Mouse (Mus musculus): ENCODE measurements around the gene Npas1.

Npas1 gene

DNA sequence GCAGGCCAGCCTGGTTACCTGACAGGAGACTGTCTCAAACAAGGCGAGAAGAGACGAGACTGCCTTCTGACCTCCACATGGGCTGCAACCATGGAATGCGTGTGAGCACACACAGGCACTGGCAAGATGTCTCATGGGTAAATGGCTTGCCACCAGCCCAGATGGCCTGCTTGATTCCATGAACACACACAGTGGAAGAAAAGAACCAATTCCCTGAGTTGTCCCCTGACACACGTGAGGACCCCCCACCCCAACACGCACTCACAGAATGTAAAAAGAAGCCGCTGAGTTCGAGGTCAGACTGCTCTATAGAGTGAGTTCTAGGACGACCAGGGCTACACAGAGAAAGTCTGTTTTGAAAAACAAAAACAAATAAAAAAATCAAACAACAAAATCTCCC lies at the start of gene Npas1:
Gene Npas1 (minus strand): TSS at position 101 of the 400 bp plus-strand sequence.
- whole genome bisulfite sequencing, result 94% methylated on average over 8 of the region's 8 CpGs

DNA sequence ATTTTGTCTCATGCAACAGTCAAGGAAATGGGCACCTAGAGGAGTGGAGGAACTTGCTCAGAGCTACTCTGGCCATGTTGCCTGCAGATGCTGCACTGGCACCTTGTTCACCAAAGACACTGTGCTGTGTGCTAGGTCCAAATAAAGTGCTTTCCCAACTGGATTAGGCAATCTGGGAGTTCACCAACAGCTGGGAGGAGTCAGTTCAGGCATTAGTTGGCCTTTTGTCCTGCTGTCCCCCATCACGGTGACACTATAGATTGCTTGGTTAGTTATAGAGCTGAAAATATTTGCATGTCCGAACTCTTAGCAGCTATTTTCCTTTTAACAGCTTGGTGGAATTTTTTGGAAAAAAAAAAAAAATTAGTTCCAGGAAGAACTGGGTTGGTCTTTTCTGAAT lies 48.5 kb upstream of the Npas1 start:
- 77% methylated on average over 2 of the region's 2 CpGs for WGBS

DNA sequence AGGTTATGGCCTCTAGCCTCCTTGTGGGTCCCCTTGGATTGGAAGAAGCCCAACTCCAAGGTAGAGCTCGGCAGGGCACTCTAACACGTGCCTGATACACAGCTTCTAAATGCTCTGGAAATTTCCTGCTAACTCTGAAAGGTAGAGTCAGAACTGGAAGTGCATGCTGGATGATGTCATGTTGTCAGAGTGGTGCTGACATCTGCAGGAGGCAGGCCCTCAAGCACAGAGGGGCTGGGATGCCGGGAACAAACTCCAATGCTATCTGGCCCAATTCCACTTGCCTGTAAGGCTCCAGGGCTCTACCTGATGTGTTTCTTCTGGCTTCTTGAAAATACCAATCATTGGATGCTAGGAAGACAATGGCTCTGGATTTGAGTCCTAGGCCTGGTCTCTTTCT lies 47.9 kb upstream of the Npas1 start:
- WGBS, result 54% methylated on average over 3 of the region's 3 CpGs

DNA sequence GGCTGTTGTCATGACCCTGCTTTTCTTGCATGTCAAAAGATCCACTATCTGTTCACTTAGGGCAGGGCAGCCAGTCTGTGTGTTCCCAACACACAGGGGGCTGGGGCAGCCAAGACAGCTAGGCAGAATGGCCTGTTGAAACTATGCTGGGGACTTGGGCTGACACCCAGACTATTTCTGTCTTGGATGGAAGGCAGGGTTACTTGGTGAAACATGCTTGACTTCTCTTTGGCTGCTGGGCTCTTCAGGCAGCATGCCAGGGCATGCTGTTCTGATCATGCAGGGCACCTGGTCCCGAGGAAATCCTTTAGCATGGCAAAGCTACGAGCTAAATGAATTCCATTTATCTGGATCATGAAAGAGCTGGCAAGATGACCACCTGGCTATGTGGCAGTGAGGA lies 46.8 kb upstream of the Npas1 start:
- WGBS, result 36% methylated on average over 2 of the region's 2 CpGs

DNA sequence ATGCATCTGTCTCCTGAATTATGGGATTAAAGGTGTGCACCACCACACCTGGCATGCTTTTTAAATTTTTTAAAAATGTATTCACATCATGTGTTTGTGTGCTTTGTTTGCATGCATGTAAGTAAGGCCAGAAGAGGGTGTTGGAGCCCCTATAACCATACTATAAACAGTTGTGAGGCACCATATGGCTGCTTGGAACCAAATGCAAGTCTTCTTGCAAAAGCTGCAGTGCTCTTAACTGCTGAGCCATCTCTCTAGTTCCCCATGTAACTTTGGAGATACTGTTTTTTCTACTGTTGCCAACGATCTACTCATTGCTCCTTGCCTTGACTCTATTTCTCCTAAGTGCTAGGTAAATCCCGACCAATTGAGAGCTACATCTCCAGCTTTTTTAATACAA lies 41.8 kb upstream of the Npas1 start:
- 72% methylated on average over 2 of the region's 2 CpGs for WGBS

DNA sequence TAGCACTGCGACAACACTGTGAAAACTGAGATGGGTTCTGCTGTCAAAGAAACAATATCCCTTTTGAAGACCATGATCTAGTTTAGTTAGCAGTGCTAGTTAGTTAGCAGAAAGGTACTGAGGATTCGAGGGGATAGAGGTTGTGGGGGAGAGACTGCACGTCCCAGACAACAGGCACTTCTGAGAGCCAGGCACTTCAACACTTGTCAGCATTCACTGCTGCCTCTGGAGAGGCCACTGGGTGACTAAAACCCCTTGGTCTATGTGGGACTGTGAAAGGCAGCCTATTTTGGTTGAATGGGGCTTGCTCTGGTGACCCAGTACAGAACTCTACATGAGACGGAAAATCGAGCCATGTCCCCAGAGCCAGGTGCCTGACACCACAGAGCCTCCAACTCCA lies 39.7 kb upstream of the Npas1 start:
- 81% methylated on average over 5 of the region's 5 CpGs for WGBS

DNA sequence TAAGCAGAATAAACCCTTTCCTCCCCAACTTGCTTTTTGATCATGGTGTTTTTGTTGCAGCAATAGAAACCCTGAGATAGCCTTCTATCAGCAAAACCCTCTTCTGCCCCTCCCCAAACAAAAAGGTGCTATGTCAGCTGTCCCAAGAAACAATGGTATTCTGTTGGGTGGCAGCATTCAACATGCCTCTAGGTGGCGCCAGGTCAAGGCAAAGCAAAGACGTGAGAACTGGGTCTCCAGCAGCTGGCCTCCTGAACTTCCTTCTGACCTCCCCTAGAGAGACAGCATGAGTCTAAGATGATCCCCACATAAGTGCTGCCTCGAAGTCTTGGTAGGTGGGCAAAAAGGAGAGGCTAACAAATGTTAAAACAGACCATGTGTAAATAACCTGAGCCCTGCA lies 29.8 kb upstream of the Npas1 start:
- 22% methylated on average over 3 of the region's 3 CpGs for WGBS

DNA sequence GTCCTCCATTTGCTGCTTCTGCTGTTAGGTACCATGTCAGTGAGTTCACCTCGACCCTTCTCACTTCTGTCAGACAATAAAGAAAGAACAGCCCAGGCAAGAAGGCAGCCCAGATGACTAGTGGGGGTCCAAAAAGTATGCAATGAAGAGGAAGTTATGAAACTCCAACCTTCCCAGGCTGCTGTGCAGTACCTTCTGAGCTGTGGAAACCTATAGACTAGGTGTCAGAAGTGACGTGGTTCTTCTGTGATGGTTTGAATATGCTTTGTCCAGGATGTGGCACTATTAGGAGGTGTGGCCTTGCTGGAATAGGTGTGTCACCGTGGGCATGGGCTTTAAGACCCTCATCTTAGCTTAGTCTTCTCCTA lies 27.7 kb upstream of the Npas1 start:
- WGBS, result 88% methylated on average over 3 of the region's 3 CpGs

DNA sequence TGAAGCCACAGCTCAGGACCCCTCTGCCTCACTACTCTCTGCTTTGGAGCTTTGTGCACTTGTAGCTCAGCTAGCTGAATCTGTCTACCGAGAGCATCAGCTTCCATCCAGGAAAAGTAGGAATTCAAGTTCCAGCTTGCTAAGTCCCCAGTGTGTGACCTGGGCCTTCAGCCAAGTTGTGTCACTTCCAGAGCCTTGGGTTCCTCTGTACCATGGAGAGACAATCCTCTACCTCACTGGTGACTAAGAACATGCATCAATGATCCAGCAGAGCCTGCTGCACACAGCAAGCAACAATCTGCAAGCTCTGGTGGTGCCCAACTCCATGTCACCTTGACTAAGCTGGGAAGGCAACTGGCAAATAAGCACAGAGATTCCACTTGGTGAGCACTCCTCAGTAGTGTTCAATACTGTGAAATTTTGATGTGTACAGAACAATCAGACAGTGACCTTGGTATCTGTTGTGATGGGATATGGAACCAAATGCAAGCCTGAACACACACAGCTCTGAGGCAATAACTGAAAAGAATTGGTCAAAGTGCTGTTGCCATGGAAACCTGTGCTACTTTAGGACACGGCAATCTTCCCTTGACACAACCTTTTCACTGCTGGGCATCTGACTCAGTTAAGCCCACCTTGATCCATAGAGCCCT lies 27.2 kb upstream of the Npas1 start:
- WGBS, result 37% methylated on average over 2 of the region's 2 CpGs

DNA sequence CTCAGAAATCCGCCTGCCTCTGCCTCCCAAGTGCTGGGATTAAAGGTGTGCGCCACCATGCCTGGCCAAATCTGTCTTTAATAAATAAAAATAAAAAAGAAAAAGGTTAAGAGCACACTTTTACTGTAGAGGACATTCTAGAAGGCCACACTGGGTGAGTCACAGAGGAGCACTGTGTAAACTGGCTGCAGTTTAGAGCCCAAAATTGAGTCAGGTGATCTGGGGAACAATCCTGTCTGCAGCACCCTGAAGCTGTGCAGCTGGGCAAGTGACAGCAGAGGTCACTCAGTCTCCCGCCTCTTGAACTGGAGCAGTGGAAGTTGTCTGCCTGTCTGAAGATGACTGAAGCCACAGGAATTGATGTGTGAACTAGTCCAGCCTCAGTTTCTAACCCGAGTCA lies 24.0 kb upstream of the Npas1 start:
- 90% methylated on average over 4 of the region's 4 CpGs for WGBS

DNA sequence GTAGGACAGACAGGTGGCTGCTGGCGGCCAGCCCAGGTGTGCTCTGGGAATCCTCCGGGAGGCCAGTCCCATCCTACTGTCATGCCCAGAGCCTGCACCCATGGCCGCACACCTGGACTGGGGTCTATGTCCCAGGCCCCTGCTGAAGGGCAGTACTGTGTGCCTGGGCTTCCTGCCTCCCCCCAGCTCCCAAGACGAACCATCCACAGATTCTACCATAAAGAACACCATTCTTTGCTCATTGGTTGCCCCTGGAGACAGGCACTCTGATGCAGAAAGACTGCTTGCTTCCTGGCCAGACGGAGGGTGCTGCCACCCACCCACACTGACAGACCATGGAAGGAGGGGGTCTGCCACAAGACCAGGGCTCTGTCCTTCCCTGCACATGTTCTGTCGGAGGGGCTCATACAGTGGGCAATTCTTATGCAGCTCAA lies 22.2 kb upstream of the Npas1 start:
- 60% methylated on average over 6 of the region's 6 CpGs for WGBS

DNA sequence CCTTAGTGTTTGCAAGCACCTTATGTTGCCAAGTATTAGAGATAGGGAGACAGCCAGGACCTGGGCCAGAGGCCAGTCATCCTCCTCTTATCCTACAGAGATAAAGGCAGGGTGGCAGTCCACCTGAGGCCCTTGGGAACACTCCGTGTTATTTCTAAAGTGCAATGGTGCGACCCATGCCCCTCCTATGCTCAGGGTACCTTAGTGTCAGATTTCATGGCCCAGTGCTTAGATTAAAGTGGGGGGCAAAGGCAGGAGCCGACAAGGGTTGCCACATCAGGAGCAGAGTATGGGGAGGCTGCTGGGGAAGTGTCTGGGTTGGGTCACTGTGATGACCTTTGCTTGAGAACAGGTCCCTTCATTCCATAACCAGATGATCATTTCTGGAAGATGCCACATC lies 18.7 kb upstream of the Npas1 start:
- 92% methylated on average over 3 of the region's 3 CpGs for WGBS

DNA sequence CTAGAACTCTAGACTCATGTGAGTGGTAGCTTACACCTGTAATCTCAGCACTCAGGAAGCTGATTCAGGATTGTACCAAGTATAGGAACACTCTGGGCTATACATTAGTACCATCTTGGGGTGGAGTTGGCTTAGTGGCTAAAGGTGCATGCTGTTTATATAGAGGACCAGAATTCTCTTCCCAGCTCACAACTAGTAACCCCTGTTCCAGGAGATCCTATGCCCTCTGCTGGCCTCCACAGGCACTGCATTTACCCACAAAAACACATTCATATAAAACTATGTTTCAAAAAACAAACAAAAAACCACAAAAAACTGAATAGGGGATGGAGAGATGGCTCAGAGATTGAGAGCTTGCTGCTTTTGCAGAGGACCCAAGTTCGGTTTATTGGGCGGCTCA lies 15.8 kb upstream of the Npas1 start:
- 52% methylated on average over 2 of the region's 2 CpGs for WGBS

DNA sequence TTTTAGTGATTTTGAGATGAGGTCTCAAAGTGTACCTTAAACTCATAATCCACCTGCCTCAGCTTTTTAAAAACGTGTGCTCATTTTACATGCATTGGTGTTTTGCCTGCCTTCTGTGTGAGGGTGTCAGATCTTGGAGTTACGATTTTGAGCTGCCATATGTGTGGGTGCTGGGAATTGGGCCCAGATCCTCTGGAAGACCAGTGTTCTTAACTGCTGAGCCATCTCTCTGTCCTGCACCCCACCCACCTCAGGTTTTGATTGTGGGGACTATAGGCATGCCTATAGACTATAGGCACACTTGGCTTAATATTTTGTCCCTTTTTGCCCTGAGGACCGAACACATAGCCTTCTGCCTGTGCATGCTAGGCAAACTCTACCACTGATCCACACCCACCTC lies 14.7 kb upstream of the Npas1 start:
- 45% methylated on average over 3 of the region's 3 CpGs for WGBS

DNA sequence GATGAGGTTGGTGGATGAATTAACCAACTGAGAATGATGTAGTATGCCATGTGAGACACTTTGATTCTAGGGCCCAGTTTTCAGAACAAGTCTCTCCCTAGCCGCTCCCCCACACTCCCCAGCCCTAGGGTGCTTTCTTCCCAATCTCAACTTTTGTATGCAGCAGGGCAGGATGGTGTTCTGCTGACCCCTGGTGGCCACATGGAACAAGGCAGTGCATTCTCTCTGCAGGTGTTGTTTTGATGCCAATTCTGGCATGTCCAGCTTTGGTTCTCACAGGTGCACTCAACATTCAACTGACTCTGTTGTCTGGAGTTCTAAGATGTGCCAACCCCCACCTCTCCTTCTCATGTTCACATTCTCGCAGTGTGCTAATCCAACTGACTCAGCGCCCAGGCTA lies 14.2 kb upstream of the Npas1 start:
- WGBS, result 18% methylated on average over 3 of the region's 3 CpGs

DNA sequence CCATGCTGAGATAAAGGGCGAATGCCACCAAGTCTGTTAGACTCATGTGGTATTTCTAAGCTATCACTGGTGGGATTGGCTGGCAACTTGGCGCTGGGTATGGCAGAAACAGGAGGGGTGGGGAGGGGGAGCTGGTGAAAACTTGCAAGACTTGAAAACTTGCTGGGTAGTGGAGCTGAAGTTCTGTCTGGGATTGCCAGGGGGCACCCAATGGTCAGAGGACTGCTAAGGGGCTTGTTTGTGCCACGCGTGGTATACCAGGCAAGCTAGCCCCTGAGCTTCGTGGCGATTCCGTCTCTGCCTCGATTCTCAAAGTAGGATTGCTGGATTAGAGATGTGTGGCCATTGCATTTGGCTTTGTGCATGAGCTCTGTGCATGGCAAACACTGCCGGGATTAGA lies 12.4 kb upstream of the Npas1 start:
- 86% methylated on average over 9 of the region's 9 CpGs for WGBS

DNA sequence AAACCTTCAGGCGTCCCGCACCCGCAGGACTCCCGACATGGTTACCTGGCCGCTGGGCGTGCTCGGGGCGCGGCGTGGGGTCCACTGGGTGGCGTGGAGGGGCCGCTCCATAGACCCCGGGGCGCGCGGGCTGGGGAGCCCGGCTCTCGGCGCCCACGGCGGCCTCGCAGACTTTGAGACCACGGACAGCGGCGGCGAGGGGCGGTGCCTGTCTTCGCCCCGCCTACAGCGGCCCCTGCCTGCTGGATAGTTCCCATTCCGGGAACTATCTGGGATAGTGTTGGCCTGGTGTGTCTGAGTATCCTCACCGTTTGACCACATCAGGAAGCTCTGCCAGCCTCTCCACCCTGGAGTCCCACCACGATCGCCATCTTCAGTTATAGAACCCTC lies 933 bp downstream of the Npas1 start:
- 6% methylated on average over 34 of the region's 34 CpGs for WGBS

DNA sequence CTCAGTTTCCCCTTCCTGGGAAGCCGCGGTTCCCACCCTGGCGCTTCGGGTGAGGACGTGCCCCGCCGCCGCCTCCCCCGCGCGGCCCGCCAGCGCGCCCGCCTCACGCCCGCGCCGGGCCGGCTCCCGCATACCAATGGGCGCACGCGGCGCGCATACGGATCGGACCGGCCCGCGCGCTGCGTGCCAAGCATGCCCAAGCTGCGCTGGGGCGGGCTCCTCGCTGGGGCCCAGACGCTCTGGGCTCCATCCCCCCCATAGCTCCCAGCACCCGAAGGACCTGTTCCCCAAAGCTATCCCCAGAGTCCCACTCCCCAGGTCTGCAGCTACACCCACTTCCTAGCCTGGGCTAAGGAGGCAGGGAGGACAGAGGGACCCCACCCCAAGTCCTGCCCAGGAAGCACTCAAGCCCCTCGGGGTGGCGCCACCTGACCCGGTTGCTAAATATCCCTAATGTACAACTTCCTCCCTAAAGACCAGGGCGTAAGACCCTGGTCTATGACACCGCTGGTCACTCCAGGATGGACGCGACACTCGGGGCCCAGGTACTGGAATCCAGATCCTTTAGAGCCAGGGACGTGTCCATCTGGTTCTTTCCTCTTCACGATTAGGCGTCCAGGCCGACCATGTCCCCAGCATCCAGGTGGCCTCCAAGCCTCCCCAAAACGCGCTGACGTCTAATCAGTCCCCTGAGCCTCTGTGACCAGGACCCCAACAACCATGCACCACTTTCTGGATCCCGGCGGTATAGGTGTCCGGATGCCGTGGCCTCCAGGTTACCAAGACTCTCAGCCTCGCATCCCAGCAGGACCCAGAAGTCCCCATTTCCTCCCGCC lies 1.5 kb downstream of the Npas1 start:
- 2% methylated on average over 59 of the region's 59 CpGs for WGBS

DNA sequence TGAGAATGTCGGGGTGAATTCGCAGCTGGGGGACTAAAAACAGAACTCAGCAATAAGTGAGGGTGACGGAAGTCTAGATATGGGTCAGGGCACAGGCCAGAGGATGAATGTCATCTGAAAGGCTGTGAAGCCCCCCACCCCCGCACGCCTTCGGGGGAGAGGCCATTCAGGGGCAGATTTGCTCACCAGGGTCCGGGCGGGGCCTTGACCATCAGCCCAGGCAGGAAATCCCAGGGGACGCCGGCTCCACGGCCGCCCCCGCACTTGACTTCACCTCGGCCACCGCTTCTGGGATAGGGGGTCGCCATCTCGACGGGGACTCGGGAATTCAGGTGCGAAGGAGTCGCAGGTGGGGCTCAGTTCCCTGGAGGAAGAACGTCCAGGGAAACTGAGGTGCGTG lies 2.2 kb downstream of the Npas1 start:
- 4% methylated on average over 23 of the region's 23 CpGs for WGBS

DNA sequence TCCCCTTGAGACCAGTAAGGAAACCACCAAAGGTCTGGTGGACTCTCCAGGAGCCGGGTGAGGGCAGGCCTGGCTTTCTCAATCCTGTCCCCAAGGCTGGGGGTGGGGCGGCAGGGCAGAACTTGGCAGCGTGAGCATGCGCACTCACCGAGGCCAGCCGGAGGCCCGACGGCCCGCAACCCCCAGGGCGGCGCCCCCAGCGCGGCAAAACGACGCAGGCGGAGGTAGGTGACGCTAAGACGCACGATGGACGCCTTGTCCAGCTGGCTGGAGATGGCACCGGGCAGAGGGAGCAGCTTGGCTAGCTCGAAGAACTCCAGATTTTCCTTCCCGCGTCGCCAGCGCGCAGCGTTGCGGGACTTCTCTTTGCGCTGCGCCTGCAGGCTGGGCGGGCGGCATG lies 3.1 kb downstream of the Npas1 start:
- 15% methylated on average over 33 of the region's 33 CpGs for WGBS

DNA sequence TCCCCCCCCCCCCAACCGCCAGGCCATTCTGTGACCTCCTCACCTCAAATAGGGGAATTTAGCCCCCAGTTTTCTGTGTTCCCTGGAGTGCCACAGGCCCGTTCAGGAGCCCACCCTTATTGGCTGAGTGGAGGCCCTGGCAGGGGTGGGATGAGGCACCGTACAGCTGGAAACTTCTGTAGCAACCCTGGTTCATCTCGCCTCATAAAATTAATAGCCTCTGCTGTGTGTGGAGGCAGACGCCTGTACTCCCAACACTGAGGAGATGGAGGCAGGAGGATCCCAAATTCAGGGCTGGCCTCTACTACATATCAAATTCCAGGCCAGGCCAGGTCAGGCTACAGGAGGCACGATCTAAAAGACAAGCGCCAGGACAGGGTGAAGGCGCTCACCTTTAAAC lies 3.7 kb downstream of the Npas1 start:
- WGBS, result 85% methylated on average over 8 of the region's 8 CpGs

DNA sequence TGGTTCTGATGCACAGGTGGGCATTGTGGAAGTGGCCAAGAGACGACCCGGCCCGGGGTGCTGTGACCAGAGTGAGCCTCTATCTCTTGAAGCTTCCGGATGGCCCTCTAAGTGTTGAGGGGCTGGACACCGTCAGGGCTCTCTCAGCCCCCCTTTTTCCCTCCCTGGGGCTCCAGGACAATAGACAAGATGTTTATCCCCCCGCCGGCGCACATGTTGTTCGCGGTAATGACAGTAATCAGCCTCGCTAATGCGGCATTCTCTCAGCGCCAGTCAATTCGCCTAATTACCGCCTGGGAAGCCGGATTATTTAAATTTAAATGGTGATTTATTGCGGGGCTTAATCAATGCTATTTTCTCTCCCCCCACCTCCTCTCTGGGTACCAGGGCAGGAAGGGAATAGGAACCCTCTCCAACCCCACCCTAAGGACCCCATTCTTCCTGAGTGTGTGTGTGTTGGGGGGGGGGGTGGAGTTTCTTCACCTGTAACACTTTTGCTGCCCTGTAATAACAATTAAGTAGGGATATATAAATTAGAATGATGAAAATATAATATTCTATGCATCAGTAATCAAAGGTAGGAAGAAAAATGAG lies 5.3 kb downstream of the Npas1 start:
- 36% methylated on average over 17 of the region's 17 CpGs for WGBS

DNA sequence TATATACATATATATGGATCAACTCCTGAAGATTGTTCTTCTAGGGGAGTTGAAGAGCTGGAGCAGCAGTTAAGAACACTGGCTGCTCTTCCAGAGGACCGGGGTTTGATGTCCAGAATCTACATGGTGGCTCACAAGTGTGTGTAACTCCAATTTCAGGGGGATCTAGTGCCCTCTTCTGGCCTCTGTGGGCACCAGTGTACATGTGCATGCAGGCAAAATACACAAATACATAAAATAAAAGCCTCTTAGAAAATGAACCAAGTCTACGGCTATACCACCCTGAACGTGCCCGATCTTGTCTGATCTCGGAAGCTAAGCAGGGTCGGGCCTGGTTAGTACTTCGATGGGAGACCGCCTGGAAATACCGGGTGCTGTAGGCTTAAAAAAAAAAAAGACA lies 6.0 kb downstream of the Npas1 start:
- 57% methylated on average over 9 of the region's 9 CpGs for WGBS

All from cerebral cortex, adult 2 months (tissue).